Mouse (Mus musculus): ENCODE measurements around the gene Nos2.

GRCm38 (mm10) chr11:78950365-78950764 lies 29.8 kb downstream of the Nos2 start:
- TF ChIP-seq POLR2A (IDR thresholded peaks at IDR 0.05; ENCODE audit: low read depth, low read length) (no peak), CTCF (conservative IDR thresholded peaks at IDR 0.05; ENCODE audit: insufficient read depth, insufficient read length, low read depth, low read length) (no peak)

All from kidney, adult 2 months (tissue).